Mouse (Mus musculus) hindbrain, postnatal 0 days (tissue): ENCODE results near the gene Nop9. TPM values are rescaled to one million over a fixed set of nuclear protein-coding genes. Genes with fewer than 3 reads are reported as not detected.

Source experiments
- ATAC-seq: fragments of 200-750 bp; cut with Nextera tagmentation; 2 replicates; pipeline ENCODE4 v1.8.0; 2017; ENCODE audit warnings: mild to moderate bottlenecking, moderate TSS enrichment, moderate library complexity
- DNase-seq: peaks from one replicate; pipeline ENCODE4 v3.0.0-alpha.2; 2015; ENCODE audit warnings: low spot score
- H3K27ac ChIP-seq: fragments of 300-500 bp; sonication (generic); 2 replicates; pipeline ENCODE4 v1.5.1; 2014; ENCODE audit warnings: mild to moderate bottlenecking
- H3K27me3 ChIP-seq: fragments of 300-500 bp; sonication (generic); 2 replicates; pipeline ENCODE4 v1.6.1; 2014; ENCODE audit warnings: low read length, mixed read lengths; ENCODE audit not compliant: insufficient read depth
- H3K36me3 ChIP-seq: fragments of 300-500 bp; sonication (generic); 2 replicates; pipeline ENCODE4 v1.6.1; 2014; ENCODE audit warnings: low read length, mixed read lengths; ENCODE audit not compliant: insufficient read depth
- H3K4me1 ChIP-seq: fragments of 300-500 bp; sonication (generic); 2 replicates; pipeline ENCODE4 v1.6.1; 2014; ENCODE audit warnings: antibody characterized with exemption, low read length, mixed read lengths; ENCODE audit not compliant: insufficient read depth
- H3K4me2 ChIP-seq: fragments of 300-500 bp; sonication (generic); 2 replicates; pipeline ENCODE4 v1.6.1; 2014; ENCODE audit warnings: low read depth, mild to moderate bottlenecking, low read length, moderate library complexity, mixed read lengths
- H3K4me3 ChIP-seq: fragments of 300-500 bp; sonication (generic); 2 replicates; pipeline ENCODE4 v1.5.1; 2014; ENCODE audit warnings: low read length
- H3K9ac ChIP-seq: fragments of 300-500 bp; sonication (generic); replicated peaks from 2 replicates; pipeline ENCODE4 v1.6.1; 2014; ENCODE audit warnings: mild to moderate bottlenecking, low read length, moderate library complexity, mixed read lengths
- H3K9me3 ChIP-seq: fragments of 300-500 bp; sonication (generic); 2 replicates; pipeline ENCODE4 v1.6.1; 2016; ENCODE audit warnings: low read length, mixed read lengths
- CTCF ChIP-seq: IDR thresholded peaks from 2 replicates; pipeline ENCODE4 v1.5.1; 2016; ENCODE audit warnings: antibody characterized with exemption, control low read depth, low read depth
- WGBS: fragments of 180-500 bp; shearing (Covaris S2); extraction: QIAGEN DNeasy Blood & Tissue Kit; methylation state at CpG from one replicate; pipeline ENCODE4 v1.1.7; 2014; 5-methylcytosine and 5-hydroxymethylcytosine counted together
- polyA plus RNA-seq: library from polyadenylated mRNA; unstranded; fragments of >200 nt; fragmentation: Nextera tagmentation; extraction: Ambion mirVana; gene quantifications from 2 replicates; pipeline ENCODE4 v1.2.1, GENCODE M21; 2015
- total RNA-seq: library from RNA; depleted of rRNA; stranded (reverse); fragments of >200 nt; gene quantifications from 2 replicates; pipeline ENCODE4 v1.2.3, GENCODE M21; 2014

Gene Nop9
- total and polyA plus RNA-seq, 2 experiments from 2014 or later: 23.0 to 28.9 TPM

- H3K36me3 ChIP-seq: no peaks in the 10 kb centered on the region
- peaks cover 21% of the 10 kb centered on the region for H3K27me3 ChIP-seq
- no peak for DNase-seq
- peaks cover 9% of the 10 kb centered on the region; the same call in 1 of the 2 replicates for H3K4me1 ChIP-seq
- H3K4me2 ChIP-seq: no peak overlapping the region
- TF ChIP-seq CTCF: no peak
- H3K9ac ChIP-seq: no peak overlapping the region
- H3K9me3 ChIP-seq: no peaks in the 10 kb centered on the region
- no peak overlapping the region for H3K27ac ChIP-seq
- no peak for ATAC-seq
- WGBS: 90% methylated on average over 15 of the region's 15 CpGs
- no peak overlapping the region for H3K4me3 ChIP-seq
Measured at GRCm38 (mm10) chr14:55778686-55779085, 33.2 kb downstream of the Nop9 start.

GRCm38 (mm10) chr14:55779656-55780055, 34.2 kb downstream of the Nop9 start:
- Histone ChIP-seq H3K9me3 (no peaks in the 10 kb centered on the region), H3K27ac (no peak overlapping the region), H3K4me1 (peaks cover 9% of the 10 kb centered on the region; the same call in 1 of the 2 replicates), H3K36me3 (no peaks in the 10 kb centered on the region), H3K27me3 (peaks cover 30% of the 10 kb centered on the region), H3K4me2 (no peak overlapping the region), H3K9ac (no peak overlapping the region), H3K4me3 (no peak overlapping the region)
- ATAC-seq: no peak; the same call in 1 of the 2 replicates
- 69% methylated on average over 16 of the region's 16 CpGs for WGBS
- DNase-seq: no peak
- no peak for TF ChIP-seq CTCF

GRCm38 (mm10) chr14:55780736-55781135, 35.2 kb downstream of the Nop9 start:
- DNase-seq (no peak), ATAC-seq (no peak)
- H3K27me3 ChIP-seq: peaks cover 37% of the 10 kb centered on the region
- H3K36me3 ChIP-seq: no peaks in the 10 kb centered on the region
- no peak overlapping the region for H3K4me3 ChIP-seq
- H3K27ac ChIP-seq: no peak overlapping the region
- no peaks in the 10 kb centered on the region for H3K9me3 ChIP-seq
- peaks cover 9% of the 10 kb centered on the region; the same call in 1 of the 2 replicates for H3K4me1 ChIP-seq
- 82% methylated on average over 11 of the region's 11 CpGs for WGBS
- H3K4me2 ChIP-seq: peak overlapping the region; percentile 47; the same call in 1 of the 2 replicates
- no peak for TF ChIP-seq CTCF
- H3K9ac ChIP-seq: no peak overlapping the region

- Histone ChIP-seq H3K4me2 (peak overlapping the region; percentile 47), H3K27ac (no peak overlapping the region), H3K4me1 (peaks cover 9% of the 10 kb centered on the region; the same call in 1 of the 2 replicates), H3K27me3 (peaks cover 42% of the 10 kb centered on the region), H3K4me3 (peak overlapping the region; percentile 21), H3K9me3 (no peaks in the 10 kb centered on the region), H3K36me3 (no peaks in the 10 kb centered on the region), H3K9ac (no peak overlapping the region)
- DNase-seq (peak; percentile 92), ATAC-seq (peak; percentile 83)
- WGBS: 15% methylated on average over 14 of the region's 14 CpGs
- TF ChIP-seq CTCF: peak; percentile 99
Measured at GRCm38 (mm10) chr14:55781310-55781709, 35.8 kb downstream of the Nop9 start.

- DNase-seq: no peak
- Histone ChIP-seq H3K4me3 (no peak overlapping the region; the same call in 1 of the 2 replicates), H3K27ac (no peak overlapping the region), H3K27me3 (peaks cover 51% of the 10 kb centered on the region), H3K9me3 (no peaks in the 10 kb centered on the region), H3K9ac (no peak overlapping the region), H3K4me2 (peak overlapping the region; percentile 57), H3K36me3 (no peaks in the 10 kb centered on the region), H3K4me1 (peaks cover 9% of the 10 kb centered on the region; the same call in 1 of the 2 replicates)
- WGBS: 52% methylated on average over 9 of the region's 9 CpGs
- TF ChIP-seq CTCF: no peak
- no peak for ATAC-seq
Measured at GRCm38 (mm10) chr14:55782361-55782960, 37.0 kb downstream of the Nop9 start.

- no peaks in the 10 kb centered on the region for H3K36me3 ChIP-seq
- no peak for TF ChIP-seq CTCF
- 2% methylated on average over 31 of the region's 31 CpGs for WGBS
- ATAC-seq (no peak), DNase-seq (peak; percentile 67)
- no peak overlapping the region; the same call in 1 of the 2 replicates for H3K27ac ChIP-seq
- H3K4me3 ChIP-seq: peak overlapping the region; percentile 29
- H3K9ac ChIP-seq: no peak overlapping the region
- peak overlapping the region; percentile 57 for H3K4me2 ChIP-seq
- no peaks in the 10 kb centered on the region for H3K9me3 ChIP-seq
- H3K27me3 ChIP-seq: peaks cover 58% of the 10 kb centered on the region
- peaks cover 9% of the 10 kb centered on the region; the same call in 1 of the 2 replicates for H3K4me1 ChIP-seq
Measured at GRCm38 (mm10) chr14:55783171-55783957, 37.9 kb downstream of the Nop9 start.
